Comparison of ENCODE assay signal across 17 mouse cellular contexts in genomic region chr8:64962836-64963235, GRCm38 (mm10). TPM values are rescaled to one million over a fixed set of nuclear protein-coding genes. Genes with fewer than 3 reads are reported as not detected.
DNase-seq lines count a peak whose midpoint lies in the region; ATAC-seq and TF ChIP-seq lines count a peak whose summit lies in the region.
"Had no signal": no experiment of that assay in that cellular context is flagged by ENCODE, and none has a peak within 500 bp of the region (broad histone marks: within the 10 kb centered on the region; RNA-seq: fewer than 3 reads in every experiment).

No protein-coding gene starts in this region.

- TF ChIP-seq POLR2A in kidney, adult 2 months (IDR thresholded peaks at IDR 0.05; ENCODE audit: low read depth, low read length): no peak

- H3K4me3 ChIP-seq in heart, postnatal 0 days (ENCODE audit: low read depth, low read length): no peak overlapping the region
- no peak overlapping the region for H3K4me3 ChIP-seq in lung, postnatal 0 days (ENCODE audit: low read depth, low read length)
- H3K4me3 ChIP-seq in kidney, adult 2 months (ENCODE audit: insufficient read depth, low read depth, low read length): no peak overlapping the region
- H3K4me3 ChIP-seq: forebrain, embryonic 10.5 days; megakaryocyte, embryonic 14.5 days; stomach, embryonic 15.5 days had no signal

- TF ChIP-seq CTCF in heart, postnatal 0 days (IDR thresholded peaks at IDR 0.05; ENCODE audit: low read depth): peak; percentile 31
- TF ChIP-seq CTCF in lung, postnatal 0 days (IDR thresholded peaks at IDR 0.05): peak; percentile 44
- TF ChIP-seq CTCF in kidney, adult 2 months (conservative IDR thresholded peaks at IDR 0.05; ENCODE audit: insufficient read depth, insufficient read length, low read depth, low read length): no peak

- H3K9me3 ChIP-seq in heart, postnatal 0 days (replicated peaks; ENCODE audit: control insufficient read depth, low read length): no peaks in the 10 kb centered on the region
- H3K9me3 ChIP-seq in lung, postnatal 0 days (ENCODE audit: low read length): no peaks in the 10 kb centered on the region
- H3K9me3 ChIP-seq: forebrain, embryonic 10.5 days; stomach, embryonic 15.5 days had no signal

- peak; percentile 25 for DNase-seq in heart, postnatal 0 days (ENCODE audit: low spot score)
- no peak for DNase-seq in heart, adult 9 months (ENCODE audit: low spot score in 2 of 2)
- DNase-seq in lung, postnatal 0 days (ENCODE audit: low spot score): peak; percentile 32
- DNase-seq in lung, postnatal 10 days: no peak
- DNase-seq in NIH3T3 (ENCODE audit: low read depth): peak; percentile 29
- no peak for DNase-seq in kidney, adult 2 months
- DNase-seq in adrenal gland, postnatal 10 days: no peak
- DNase-seq: cerebellum, adult 2 months had no signal

- H3K27ac ChIP-seq in heart, postnatal 0 days (ENCODE audit: low read depth): no peak overlapping the region
- no peak overlapping the region for H3K27ac ChIP-seq in lung, postnatal 0 days (ENCODE audit: low read length)
- no peak overlapping the region for H3K27ac ChIP-seq in kidney, adult 2 months (ENCODE audit: insufficient read depth, low read depth, low read length)
- H3K27ac ChIP-seq: forebrain, embryonic 10.5 days; stomach, embryonic 15.5 days had no signal

- no peaks in the 10 kb centered on the region for H3K27me3 ChIP-seq in heart, postnatal 0 days (ENCODE audit: control insufficient read depth, insufficient read depth, low read length)
- no peaks in the 10 kb centered on the region for H3K27me3 ChIP-seq in lung, postnatal 0 days (replicated peaks; ENCODE audit: insufficient read depth, low read length)
- H3K27me3 ChIP-seq in kidney, adult 2 months (replicated peaks; ENCODE audit: control insufficient read depth, insufficient read depth, low read length): no peaks in the 10 kb centered on the region
- H3K27me3 ChIP-seq: megakaryocyte, embryonic 14.5 days; stomach, embryonic 15.5 days had no signal

- ATAC-seq in heart, postnatal 0 days (ENCODE audit: insufficient read depth, low read depth): no peak
- no peak for ATAC-seq in lung, postnatal 0 days
- peak; percentile 61; the same call in 1 of the 2 replicates for ATAC-seq in megakaryocyte-erythroid progenitor cell, adult 5-6 weeks (replicated peaks; ENCODE audit: low FRiP score, low TSS enrichment, poor library complexity, severe bottlenecking)

- H3K36me3 ChIP-seq in heart, postnatal 0 days (replicated peaks; ENCODE audit: control insufficient read depth, insufficient read depth, low read length): peaks cover 38% of the 10 kb centered on the region
- H3K36me3 ChIP-seq in lung, postnatal 0 days (ENCODE audit: insufficient read depth, low read length): peaks cover 11% of the 10 kb centered on the region; the same call in 1 of the 2 replicates
- H3K36me3 ChIP-seq in kidney, adult 2 months (ENCODE audit: control insufficient read depth, insufficient read depth, low read length): peaks cover 7% of the 10 kb centered on the region

- H3K9ac ChIP-seq in heart, postnatal 0 days (replicated peaks; ENCODE audit: low read depth, low read length): no peak overlapping the region
- no peak overlapping the region for H3K9ac ChIP-seq in lung, postnatal 0 days (replicated peaks; ENCODE audit: low read depth)
- H3K9ac ChIP-seq: stomach, embryonic 15.5 days had no signal

- H3K4me1 ChIP-seq in heart, postnatal 0 days (ENCODE audit: control insufficient read depth, insufficient read depth): no peaks in the 10 kb centered on the region
- H3K4me1 ChIP-seq in lung, postnatal 0 days (ENCODE audit: insufficient read depth, low read depth, low read length): no peaks in the 10 kb centered on the region
- no peaks in the 10 kb centered on the region for H3K4me1 ChIP-seq in kidney, adult 2 months (ENCODE audit: control insufficient read depth, insufficient read depth, low read length)
- H3K4me1 ChIP-seq: forebrain, embryonic 10.5 days; megakaryocyte, embryonic 14.5 days; stomach, embryonic 15.5 days had no signal

- TF ChIP-seq EP300 in heart, postnatal 0 days (IDR thresholded peaks at IDR 0.05; ENCODE audit: low read depth): no peak
- TF ChIP-seq EP300 in lung, postnatal 0 days (IDR thresholded peaks at IDR 0.05): no peak

- no peak overlapping the region for H3K4me2 ChIP-seq in heart, postnatal 0 days (ENCODE audit: low read depth, low read length)
- H3K4me2 ChIP-seq in lung, postnatal 0 days (replicated peaks; ENCODE audit: low read depth, low read length): no peak overlapping the region
- H3K4me2 ChIP-seq: stomach, embryonic 15.5 days had no signal

RNA-seq across cellular contexts. Expression of gene Tmem192, which starts 15.9 kb away (rescaled TPM):
- 14.3 and 97.7 TPM in 2 replicates for total RNA-seq in heart, postnatal 0 days (2014; rRNA removed; ENCODE audit: low replicate concordance)
- 37.2 TPM in 2 replicates for polyA plus RNA-seq in heart, postnatal 0 days (2015; fragmentation: Nextera tagmentation; extraction: Ambion mirVana)
- polyA plus RNA-seq in lung, postnatal 0 days (2015; fragmentation: Nextera tagmentation; extraction: Ambion mirVana): 26.4 and 34.4 TPM in 2 replicates
- total RNA-seq in megakaryocyte-erythroid progenitor cell, adult 5-6 weeks (2014; fragmentation: Nextera tagmentation): 16.4 and 30.1 TPM in 2 replicates
- total RNA-seq in megakaryocyte-erythroid progenitor cell, adult 5-6 weeks (2017): 8.0 and 14.0 TPM in 2 replicates
- polyA plus RNA-seq in kidney, adult 2 months (2012; rRNA removed): 82.6 and 83.5 TPM in 2 replicates
- total RNA-seq in adrenal gland, postnatal 10 days (2021): 10 to 100 TPM; 33.5 TPM

RNA-seq across cellular contexts. Expression of gene Trim75, which starts 24.8 kb away (rescaled TPM):
- not detected in 2 replicates for total RNA-seq in heart, postnatal 0 days (2014; rRNA removed; ENCODE audit: low replicate concordance)
- not detected in 2 replicates for polyA plus RNA-seq in heart, postnatal 0 days (2015; fragmentation: Nextera tagmentation; extraction: Ambion mirVana)
- polyA plus RNA-seq in lung, postnatal 0 days (2015; fragmentation: Nextera tagmentation; extraction: Ambion mirVana): not detected in 2 replicates
- not detected in 2 replicates for total RNA-seq in megakaryocyte-erythroid progenitor cell, adult 5-6 weeks (2014; fragmentation: Nextera tagmentation)
- not detected in 2 replicates for total RNA-seq in megakaryocyte-erythroid progenitor cell, adult 5-6 weeks (2017)
- polyA plus RNA-seq in kidney, adult 2 months (2012; rRNA removed): 0.03 and 0.10 TPM in 2 replicates
- not detected for total RNA-seq in adrenal gland, postnatal 10 days (2021)
- total RNA-seq: gastrocnemius, adult 18-20 months; left cerebral cortex, postnatal 25 days had no signal
- polyA plus RNA-seq: cerebellum, adult 2 months; forebrain, embryonic 10.5 days; large intestine, adult 2 months; liver, embryonic 16.5 days; stomach, embryonic 15.5 days had no signal

RNA-seq across cellular contexts. Expression of gene Trim61, which starts 55.5 kb away (rescaled TPM):
- not detected in 2 replicates for total RNA-seq in heart, postnatal 0 days (2014; rRNA removed; ENCODE audit: low replicate concordance)
- polyA plus RNA-seq in heart, postnatal 0 days (2015; fragmentation: Nextera tagmentation; extraction: Ambion mirVana): not detected in 2 replicates
- not detected in 2 replicates for polyA plus RNA-seq in lung, postnatal 0 days (2015; fragmentation: Nextera tagmentation; extraction: Ambion mirVana)
- not detected in 2 replicates for total RNA-seq in megakaryocyte-erythroid progenitor cell, adult 5-6 weeks (2014; fragmentation: Nextera tagmentation)
- not detected in 2 replicates for total RNA-seq in megakaryocyte-erythroid progenitor cell, adult 5-6 weeks (2017)
- polyA plus RNA-seq in kidney, adult 2 months (2012; rRNA removed): 0.37 and 0.69 TPM in 2 replicates
- total RNA-seq in adrenal gland, postnatal 10 days (2021): not detected
- total RNA-seq: gastrocnemius, adult 18-20 months; left cerebral cortex, postnatal 25 days had no signal
- polyA plus RNA-seq: cerebellum, adult 2 months; large intestine, adult 2 months; liver, embryonic 16.5 days; stomach, embryonic 15.5 days had no signal

RNA-seq across cellular contexts. Expression of gene Trim60, which starts 55.5 kb away (rescaled TPM):
- total RNA-seq in heart, postnatal 0 days (2014; rRNA removed; ENCODE audit: low replicate concordance): not detected in 2 replicates
- polyA plus RNA-seq in heart, postnatal 0 days (2015; fragmentation: Nextera tagmentation; extraction: Ambion mirVana): not detected in 2 replicates
- polyA plus RNA-seq in lung, postnatal 0 days (2015; fragmentation: Nextera tagmentation; extraction: Ambion mirVana): not detected in 2 replicates
- not detected in 2 replicates for total RNA-seq in megakaryocyte-erythroid progenitor cell, adult 5-6 weeks (2014; fragmentation: Nextera tagmentation)
- total RNA-seq in megakaryocyte-erythroid progenitor cell, adult 5-6 weeks (2017): not detected in 2 replicates
- polyA plus RNA-seq in kidney, adult 2 months (2012; rRNA removed): 0.27 and 0.41 TPM in 2 replicates
- not detected for total RNA-seq in adrenal gland, postnatal 10 days (2021)
- total RNA-seq: gastrocnemius, adult 18-20 months; left cerebral cortex, postnatal 25 days had no signal
- polyA plus RNA-seq: cerebellum, adult 2 months; forebrain, embryonic 10.5 days; heart, embryonic 14.5 days; large intestine, adult 2 months; liver, embryonic 16.5 days; stomach, embryonic 15.5 days had no signal

Comparison
In these comparisons a context has a peak if more than half of its experiments do, and no peak if none do; other contexts are left out.
1. DNase-seq: peak in heart, postnatal 0 days (single experiment), lung, postnatal 0 days (single experiment) and NIH3T3 (single experiment); none in heart, adult 9 months (0 of 2), lung, postnatal 10 days (single experiment), kidney, adult 2 months (single experiment) and adrenal gland, postnatal 10 days (single experiment).